Mouse (Mus musculus): ENCODE measurements around the gene Creb3l2.

GRCm38 (mm10) chr6:37382761-37383160, 59.2 kb downstream of the Creb3l2 start:
- TF ChIP-seq CTCF (IDR thresholded peaks at IDR 0.05; ENCODE audit: extremely low read depth, insufficient read depth, low read length) (no peak), POLR2A (IDR thresholded peaks at IDR 0.05; ENCODE audit: extremely low read depth, insufficient read depth, low read length) (no peak)
